Mouse (Mus musculus) cerebellum, adult 2 months (tissue): ENCODE measurements around the gene Tgm2. TPM values are rescaled to one million over a fixed set of nuclear protein-coding genes. Genes with fewer than 3 reads are reported as not detected.

ENCODE experiments used
- DNase-seq, 2 experiments: peaks; one replicate each; pipeline ENCODE4 v3.0.0; 2021
- H3K27ac ChIP-seq: fragments of 200-500 bp; 2 replicates; pipeline ENCODE4 v1.5.1; 2012; ENCODE audit warnings: low read length, control low read depth, inconsistent platforms; ENCODE audit not compliant: insufficient read depth
- H3K27me3 ChIP-seq: fragments of 200-500 bp; 2 replicates; pipeline ENCODE4 v1.6.1; 2012; ENCODE audit warnings: inconsistent platforms, mild to moderate bottlenecking, low read length, moderate library complexity; ENCODE audit not compliant: control insufficient read depth, insufficient read depth
- H3K4me1 ChIP-seq: fragments of 200-500 bp; 2 replicates; pipeline ENCODE4 v1.6.1; 2011; ENCODE audit warnings: low read length; ENCODE audit not compliant: control insufficient read depth, insufficient read depth
- H3K4me3 ChIP-seq: fragments of 200-500 bp; replicated peaks from 2 replicates; pipeline ENCODE3; 2011; ENCODE audit warnings: mild to moderate bottlenecking, low read depth, low read length, control low read depth; ENCODE audit not compliant: insufficient read depth
- CTCF ChIP-seq: fragments of 200-500 bp; IDR thresholded peaks from 2 replicates; pipeline ENCODE4 v1.5.1; 2011; ENCODE audit warnings: low read depth, mild to moderate bottlenecking, control low read depth, low read length, moderate library complexity, borderline replicate concordance; ENCODE audit not compliant: insufficient read depth
- POLR2A ChIP-seq: fragments of 200-500 bp; IDR thresholded peaks from 2 replicates; pipeline ENCODE4 v1.6.1; 2011; ENCODE audit warnings: low read length, control low read depth, borderline replicate concordance; ENCODE audit not compliant: insufficient read depth
- WGBS: fragments of 180-500 bp; shearing (Covaris S2); methylation state at CpG from one replicate; pipeline ENCODE4 v1.1.7; 2018; 5-methylcytosine and 5-hydroxymethylcytosine counted together
- polyA plus RNA-seq: library from polyadenylated mRNA; depleted of rRNA; stranded (reverse); fragments of >200 nt; gene quantifications from 2 replicates; pipeline ENCODE4 v1.2.3, GENCODE M21; 2012; rRNA removed

Gene Tgm2
- 7.8 TPM in 2 replicates for polyA plus RNA-seq

DNA sequence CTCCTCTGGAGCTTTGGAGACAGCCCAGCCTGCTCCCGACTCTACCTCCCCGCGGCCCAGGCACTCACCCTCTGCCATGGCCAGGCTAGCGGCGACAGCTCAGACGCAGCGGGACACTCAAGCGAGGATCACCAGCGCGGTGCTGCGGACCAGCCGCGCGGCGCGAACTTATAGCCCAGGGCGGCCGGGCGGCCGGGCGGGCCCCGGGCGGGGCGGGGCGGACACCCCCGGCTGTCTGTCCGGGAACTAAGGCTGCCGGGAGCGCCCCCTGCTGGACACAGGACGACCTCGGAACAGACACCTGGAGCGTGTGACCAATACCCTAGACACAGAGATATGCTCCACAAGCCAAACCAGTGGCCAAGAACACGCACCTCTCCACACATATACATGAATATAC, at the start of gene Tgm2:
Tgm2 (minus strand) TSS at position 214 of the 400 bp plus-strand sequence.
- no peaks in the 10 kb centered on the region for H3K27me3 ChIP-seq
- 1% methylated on average over 33 of the region's 33 CpGs for WGBS
- no peak for TF ChIP-seq POLR2A
- peak; percentile 63 for TF ChIP-seq CTCF
- H3K4me1 ChIP-seq = no peaks in the 10 kb centered on the region
- H3K27ac ChIP-seq = no peak within 1 kb of the TSS
- peak; percentile 75 to 83 for DNase-seq
- H3K4me3 ChIP-seq = peak within 1 kb of the TSS; percentile 59

DNA sequence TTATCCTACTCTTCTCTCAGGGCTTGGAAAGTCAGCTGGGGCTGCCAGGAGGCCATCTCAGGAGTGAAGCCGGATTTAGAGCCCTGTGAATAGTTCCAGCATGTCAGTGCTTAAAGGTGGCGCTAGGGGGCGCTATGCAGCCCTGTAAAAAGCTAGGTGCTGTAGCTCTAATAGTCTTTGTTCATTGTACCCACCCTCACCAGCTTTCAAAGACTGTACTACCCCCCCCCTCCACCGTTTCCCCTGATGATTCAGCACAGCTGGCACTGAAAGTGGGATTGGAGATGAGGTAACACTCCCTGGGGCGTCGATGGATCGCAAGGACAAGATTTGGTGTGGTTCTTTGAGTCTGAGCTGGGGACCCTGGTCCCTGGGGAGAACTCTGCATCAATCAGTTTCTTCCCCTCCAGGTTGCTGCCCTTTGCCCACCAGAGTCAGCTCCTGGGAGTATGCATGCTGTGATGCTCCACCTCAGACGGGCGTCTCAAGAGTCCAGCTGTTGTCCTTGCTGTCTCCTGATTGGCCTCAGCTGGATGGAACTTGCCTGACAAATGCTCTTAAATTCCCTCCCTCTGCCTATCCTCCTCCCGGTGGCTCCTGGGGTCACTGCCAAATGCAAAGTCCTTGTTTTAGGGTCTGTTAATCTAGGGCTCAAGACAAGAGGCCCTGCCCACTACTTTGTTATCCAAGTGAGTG, 48.9 kb upstream of the Tgm2 start:
- H3K27me3 ChIP-seq = no peaks in the 10 kb centered on the region
- no peaks in the 10 kb centered on the region for H3K4me1 ChIP-seq
- peak in 1 of 2 experiments; percentile 29 for DNase-seq
- H3K4me3 ChIP-seq = no peak overlapping the region
- no peak overlapping the region for H3K27ac ChIP-seq
- 43% methylated on average over 10 of the region's 10 CpGs for WGBS
- peak; percentile 64 for TF ChIP-seq CTCF
- TF ChIP-seq POLR2A = no peak

DNA sequence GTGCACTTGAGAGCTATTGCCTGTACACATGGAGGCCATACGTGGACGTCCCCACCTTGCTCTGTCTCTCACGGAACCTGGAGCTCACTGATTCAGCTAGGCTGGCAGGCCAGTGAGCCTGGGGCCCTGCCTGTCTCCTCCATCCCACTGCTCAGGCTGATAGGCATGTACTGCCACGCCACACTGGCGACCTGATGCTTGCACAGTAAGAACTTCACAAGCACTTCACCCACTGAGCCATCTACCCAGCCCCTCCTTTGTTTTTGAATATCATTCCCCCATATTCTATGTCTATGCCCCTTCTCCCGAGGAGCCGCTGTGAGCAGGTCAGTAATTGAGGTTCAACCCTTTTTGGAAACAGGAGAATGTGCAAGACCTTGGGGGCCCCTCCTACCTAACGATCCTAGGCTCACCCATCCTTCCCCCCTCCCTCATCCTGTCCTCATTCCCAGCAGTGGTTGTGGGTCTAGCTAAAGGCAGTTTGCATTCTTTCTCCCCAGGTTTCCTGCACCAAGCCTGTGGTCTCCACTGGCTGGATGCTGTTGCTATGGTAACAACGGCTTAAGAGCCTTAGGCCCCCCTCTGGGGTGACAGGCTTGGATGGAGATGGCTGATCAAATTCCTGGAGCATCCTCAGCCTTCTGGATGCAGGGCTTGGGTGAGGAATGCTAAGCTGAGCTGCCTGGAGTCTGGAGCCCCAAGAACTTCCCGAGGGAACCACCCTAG, 47.5 kb upstream of the Tgm2 start:
- H3K4me3 ChIP-seq = no peak overlapping the region
- DNase-seq = no peak
- WGBS = 57% methylated on average over 10 of the region's 10 CpGs
- H3K27me3 ChIP-seq = no peaks in the 10 kb centered on the region
- H3K4me1 ChIP-seq = no peaks in the 10 kb centered on the region
- no peak overlapping the region for H3K27ac ChIP-seq
- no peak for TF ChIP-seq CTCF
- TF ChIP-seq POLR2A = no peak

DNA sequence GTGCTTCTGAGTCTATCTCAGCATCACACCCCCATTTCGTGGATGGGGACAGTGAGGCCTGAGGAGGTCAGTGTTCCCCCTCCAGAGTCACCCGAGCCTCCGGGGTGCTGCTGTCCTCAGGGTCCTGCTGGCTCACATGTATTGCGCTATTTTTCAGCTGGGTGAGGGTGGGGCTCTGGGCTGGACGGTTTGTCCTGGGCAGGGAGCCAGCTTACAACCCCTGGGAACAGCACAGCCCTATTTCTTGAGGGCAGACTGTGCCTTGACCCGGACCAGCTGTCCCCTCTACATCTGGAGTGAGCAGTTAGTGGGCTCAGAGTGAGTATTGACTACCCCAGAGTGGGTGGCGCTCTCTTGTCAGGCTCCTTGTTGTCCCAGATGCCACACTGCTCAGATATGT, 44.9 kb upstream of the Tgm2 start:
- Histone ChIP-seq H3K4me3 (no peak overlapping the region), H3K4me1 (no peaks in the 10 kb centered on the region), H3K27me3 (no peaks in the 10 kb centered on the region), H3K27ac (no peak overlapping the region)
- TF ChIP-seq CTCF = no peak
- no peak for TF ChIP-seq POLR2A
- no peak for DNase-seq
- WGBS = 40% methylated on average over 7 of the region's 7 CpGs

DNA sequence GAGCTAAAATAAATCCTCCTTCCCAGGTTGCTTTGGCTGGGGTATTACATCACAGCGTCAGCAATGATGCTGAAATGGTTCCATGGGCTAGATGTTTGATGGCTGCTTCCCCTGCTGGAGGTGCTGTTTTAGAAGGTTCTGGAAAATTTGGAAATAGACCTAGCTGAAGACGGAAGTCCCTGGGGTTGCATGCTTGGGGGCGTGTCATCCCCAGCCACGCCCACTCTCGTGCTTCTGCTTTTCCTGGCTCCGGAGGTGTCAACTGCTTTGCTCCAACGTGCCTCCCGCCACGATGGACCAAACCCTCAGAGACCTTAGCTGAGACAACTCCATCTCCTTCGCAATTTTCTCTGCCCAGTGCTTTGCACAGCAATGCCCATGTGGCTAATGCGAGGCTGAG, 43.2 kb upstream of the Tgm2 start:
- no peak for DNase-seq
- Histone ChIP-seq H3K4me3 (no peak overlapping the region), H3K4me1 (no peaks in the 10 kb centered on the region), H3K27me3 (no peaks in the 10 kb centered on the region), H3K27ac (no peak overlapping the region)
- 78% methylated on average over 11 of the region's 11 CpGs for WGBS
- TF ChIP-seq CTCF (no peak), POLR2A (no peak)

DNA sequence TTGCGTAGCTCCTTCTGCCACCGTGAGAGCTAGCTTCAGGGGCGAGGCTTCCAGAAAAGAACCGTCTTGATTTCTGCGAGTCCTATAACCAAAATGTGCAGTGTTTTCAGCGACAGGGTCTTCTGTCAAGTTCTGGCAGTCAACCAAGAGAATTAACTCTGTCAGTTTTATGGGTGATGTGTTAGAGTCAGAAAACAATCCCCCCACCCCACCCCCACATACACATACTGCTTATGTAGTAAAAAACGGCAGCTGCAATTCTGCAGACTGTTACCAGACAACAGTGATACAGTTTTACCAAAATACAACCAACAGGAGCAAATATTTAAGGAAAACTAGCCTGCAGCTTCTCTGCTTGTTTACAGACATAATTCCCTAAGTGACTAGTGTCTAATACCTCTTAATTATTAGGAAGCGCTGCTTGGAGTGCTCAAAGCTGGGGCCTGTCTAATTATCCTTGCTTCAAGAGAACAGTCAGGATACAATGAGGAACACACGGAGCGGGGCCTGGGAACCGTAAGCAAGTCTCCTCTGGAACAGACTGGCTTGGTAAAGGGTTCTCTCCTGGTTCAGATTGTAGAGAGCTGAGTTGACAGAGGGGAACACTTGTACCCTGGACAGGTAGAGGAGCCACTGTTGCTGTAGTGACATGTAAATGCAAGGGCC, 40.1 kb upstream of the Tgm2 start:
- no peaks in the 10 kb centered on the region for H3K4me1 ChIP-seq
- no peak for TF ChIP-seq POLR2A
- no peak for TF ChIP-seq CTCF
- H3K27me3 ChIP-seq = no peaks in the 10 kb centered on the region
- DNase-seq = no peak
- WGBS = 74% methylated on average over 11 of the region's 11 CpGs
- no peak overlapping the region for H3K27ac ChIP-seq
- no peak overlapping the region for H3K4me3 ChIP-seq

DNA sequence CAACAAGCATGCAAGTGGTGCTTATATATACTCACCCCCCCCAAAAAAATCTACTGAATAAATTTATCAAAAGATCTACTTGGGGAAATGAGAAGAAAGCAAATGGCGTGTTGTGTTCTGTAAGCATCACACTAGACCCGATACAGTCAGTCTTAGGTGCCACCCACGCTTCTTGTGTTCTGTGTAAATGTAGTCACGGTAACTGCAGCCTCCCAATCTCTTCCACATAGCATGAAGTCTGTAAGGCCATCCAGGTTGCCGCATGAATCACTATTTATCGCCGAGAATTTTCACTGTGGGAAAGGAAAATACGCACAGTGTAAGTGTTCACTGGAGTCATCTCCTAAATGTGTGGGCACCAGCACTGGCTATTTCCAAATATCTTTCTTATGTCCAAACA, 37.0 kb upstream of the Tgm2 start:
- Histone ChIP-seq H3K27ac (no peak overlapping the region), H3K4me1 (peaks cover 8% of the 10 kb centered on the region), H3K27me3 (no peaks in the 10 kb centered on the region), H3K4me3 (no peak overlapping the region)
- TF ChIP-seq POLR2A (no peak), CTCF (no peak)
- no peak for DNase-seq
- WGBS = 92% methylated on average over 8 of the region's 8 CpGs
